Comparison of ENCODE assay signal across 10 mouse cellular contexts in genomic region chr8:114018364-114018763, GRCm38 (mm10).
A peak's percentile ranks its signal among the peaks of the same experiment; 100 is the strongest.
DNase-seq lines count a peak whose midpoint lies in the region; ATAC-seq lines count a peak whose summit lies in the region.
"Had no signal": no experiment of that assay in that cellular context is flagged by ENCODE, and none has a peak within 500 bp of the region (broad histone marks: within the 10 kb centered on the region; RNA-seq: fewer than 3 reads in every experiment).

No protein-coding gene starts in this region.

- no peaks in the 10 kb centered on the region for H3K9me3 ChIP-seq in midbrain, embryonic 14.5 days (ENCODE audit: control insufficient read depth, low read length)
- H3K9me3 ChIP-seq in midbrain, embryonic 13.5 days: no peaks in the 10 kb centered on the region
- H3K9me3 ChIP-seq in intestine, embryonic 15.5 days: no peaks in the 10 kb centered on the region

- peak; percentile 13 to 41 for DNase-seq in adrenal gland, adult (ENCODE audit: inconsistent age in 2 of 2, low spot score in 1 of 2)
- no peak for DNase-seq in adrenal gland, adult 8-10 months
- DNase-seq in midbrain, embryonic 14.5 days: peak; percentile 49
- peak; percentile 69 for DNase-seq in lung, postnatal 36 days
- DNase-seq in thymus, postnatal 36 days: no peak
- DNase-seq in frontal cortex, postnatal 14 days (ENCODE audit: low spot score in 2 of 2): no peak
- DNase-seq: thymus, postnatal 25 days had no signal

- H3K4me3 ChIP-seq in midbrain, embryonic 14.5 days (replicated peaks; ENCODE audit: low read depth, low read length): no peak overlapping the region
- no peak overlapping the region for H3K4me3 ChIP-seq in midbrain, embryonic 13.5 days (replicated peaks)
- no peak overlapping the region for H3K4me3 ChIP-seq in intestine, embryonic 15.5 days (replicated peaks)

- no peak overlapping the region for H3K27ac ChIP-seq in midbrain, embryonic 14.5 days (replicated peaks; ENCODE audit: low read depth, low read length)
- H3K27ac ChIP-seq in midbrain, embryonic 13.5 days: no peak overlapping the region
- H3K27ac ChIP-seq in intestine, embryonic 15.5 days: no peak overlapping the region
- H3K27ac ChIP-seq: hindbrain, embryonic 14.5 days had no signal

- 60% methylated on average over 5 of the region's 5 CpGs for WGBS in midbrain, embryonic 14.5 days
- WGBS in midbrain, embryonic 13.5 days: 61% methylated on average over 5 of the region's 5 CpGs
- WGBS in intestine, embryonic 15.5 days: 19% methylated on average over 5 of the region's 5 CpGs

- no peaks in the 10 kb centered on the region for H3K4me1 ChIP-seq in midbrain, embryonic 14.5 days (ENCODE audit: control insufficient read depth, insufficient read depth, low read length)
- H3K4me1 ChIP-seq in midbrain, embryonic 13.5 days (replicated peaks): peaks cover 8% of the 10 kb centered on the region
- H3K4me1 ChIP-seq in intestine, embryonic 15.5 days (replicated peaks): peaks cover 4% of the 10 kb centered on the region; the same call in 1 of the 2 replicates

- ATAC-seq in midbrain, embryonic 14.5 days (ENCODE audit: low FRiP score, low TSS enrichment): no peak
- no peak for ATAC-seq in midbrain, embryonic 13.5 days
- peak; percentile 41; the same call in 1 of the 2 replicates for ATAC-seq in intestine, embryonic 15.5 days

- no peaks in the 10 kb centered on the region for H3K27me3 ChIP-seq in midbrain, embryonic 14.5 days (ENCODE audit: control insufficient read depth, insufficient read depth, low read length)
- no peaks in the 10 kb centered on the region for H3K27me3 ChIP-seq in midbrain, embryonic 13.5 days
- H3K27me3 ChIP-seq in intestine, embryonic 15.5 days (replicated peaks): no peaks in the 10 kb centered on the region

- H3K9ac ChIP-seq in midbrain, embryonic 14.5 days (replicated peaks; ENCODE audit: low read length): no peak overlapping the region
- no peak overlapping the region for H3K9ac ChIP-seq in midbrain, embryonic 13.5 days (replicated peaks)
- H3K9ac ChIP-seq in intestine, embryonic 15.5 days: no peak overlapping the region
- H3K9ac ChIP-seq: hindbrain, embryonic 14.5 days had no signal

- H3K36me3 ChIP-seq in midbrain, embryonic 14.5 days (ENCODE audit: control insufficient read depth, insufficient read depth, low read length): no peaks in the 10 kb centered on the region
- H3K36me3 ChIP-seq in midbrain, embryonic 13.5 days: no peaks in the 10 kb centered on the region
- H3K36me3 ChIP-seq in intestine, embryonic 15.5 days: no peaks in the 10 kb centered on the region

- no peak overlapping the region for H3K4me2 ChIP-seq in midbrain, embryonic 14.5 days (ENCODE audit: low read length)
- H3K4me2 ChIP-seq in midbrain, embryonic 13.5 days (replicated peaks): no peak overlapping the region
- no peak overlapping the region for H3K4me2 ChIP-seq in intestine, embryonic 15.5 days (replicated peaks)
- H3K4me2 ChIP-seq: hindbrain, embryonic 14.5 days had no signal

Comparison
In these comparisons a context has a peak if more than half of its experiments do, and no peak if none do; other contexts are left out.
1. DNase-seq: peak in adrenal gland, adult (2 of 2), midbrain, embryonic 14.5 days (single experiment) and lung, postnatal 36 days (single experiment); none in adrenal gland, adult 8-10 months (single experiment), thymus, postnatal 36 days (0 of 2) and frontal cortex, postnatal 14 days (0 of 2).